Mouse (Mus musculus) liver, embryonic 11.5 days (tissue): Measurements from ENCODE around the gene Rps18. TPM values are rescaled to one million over a fixed set of nuclear protein-coding genes. Genes with fewer than 3 reads are reported as not detected.

Experiments used
- ATAC-seq: fragments of 200-750 bp; cut with Nextera tagmentation; replicated peaks from 2 replicates; pipeline ENCODE4 v1.8.0; 2017; ENCODE audit warnings: moderate number of reproducible peaks, mild to moderate bottlenecking, moderate TSS enrichment, moderate library complexity; ENCODE audit not compliant: low FRiP score
- DNase-seq: peaks from one replicate; pipeline ENCODE4 v3.0.0-alpha.2; 2017; ENCODE audit warnings: low spot score
- H3K27ac ChIP-seq: fragments of 300-500 bp; sonication (generic); 2 replicates; pipeline ENCODE4 v1.5.1; 2014; ENCODE audit warnings: mild to moderate bottlenecking, low read depth, low read length, control low read depth
- H3K27me3 ChIP-seq: fragments of 300-500 bp; sonication (generic); replicated peaks from 2 replicates; pipeline ENCODE4 v1.6.1; 2014; ENCODE audit warnings: low read length, mixed read lengths; ENCODE audit not compliant: control insufficient read depth, insufficient read depth
- H3K36me3 ChIP-seq: fragments of 300-500 bp; sonication (generic); 2 replicates; pipeline ENCODE4 v1.6.1; 2014; ENCODE audit warnings: mild to moderate bottlenecking, low read length, moderate library complexity, mixed read lengths; ENCODE audit not compliant: control insufficient read depth, insufficient read depth
- H3K4me1 ChIP-seq: fragments of 300-500 bp; sonication (generic); replicated peaks from 2 replicates; pipeline ENCODE4 v1.6.1; 2014; ENCODE audit warnings: low read length, mixed read lengths; ENCODE audit not compliant: control insufficient read depth, insufficient read depth
- H3K4me2 ChIP-seq: fragments of 300-500 bp; sonication (generic); 2 replicates; pipeline ENCODE4 v1.6.1; 2014; ENCODE audit warnings: mild to moderate bottlenecking, control low read depth, moderate library complexity
- H3K4me3 ChIP-seq: fragments of 300-500 bp; sonication (generic); 2 replicates; pipeline ENCODE4 v1.5.1; 2014; ENCODE audit warnings: low read depth, low read length, control low read depth
- H3K9ac ChIP-seq: fragments of 300-500 bp; sonication (generic); 2 replicates; pipeline ENCODE4 v1.6.1; 2014; ENCODE audit warnings: low read depth, low read length, control low read depth
- H3K9me3 ChIP-seq: fragments of 300-500 bp; sonication (generic); 2 replicates; pipeline ENCODE4 v1.6.1; 2016; ENCODE audit warnings: low read length, inconsistent platforms, mixed read lengths; ENCODE audit not compliant: control insufficient read depth
- WGBS: fragments of 180-500 bp; shearing (Covaris S2); extraction: QIAGEN DNeasy Blood & Tissue Kit; methylation state at CpG from one replicate; pipeline ENCODE4 v1.1.7; 2014; 5-methylcytosine and 5-hydroxymethylcytosine counted together
- polyA plus RNA-seq: library from polyadenylated mRNA; unstranded; fragments of >200 nt; fragmentation: Nextera tagmentation; extraction: Ambion mirVana; gene quantifications from 2 replicates; pipeline ENCODE4 v1.2.1, GENCODE M21; 2014

Rps18 gene
- polyA plus RNA-seq, 1 experiment from 2014 or later, result 2,343 TPM

DNA sequence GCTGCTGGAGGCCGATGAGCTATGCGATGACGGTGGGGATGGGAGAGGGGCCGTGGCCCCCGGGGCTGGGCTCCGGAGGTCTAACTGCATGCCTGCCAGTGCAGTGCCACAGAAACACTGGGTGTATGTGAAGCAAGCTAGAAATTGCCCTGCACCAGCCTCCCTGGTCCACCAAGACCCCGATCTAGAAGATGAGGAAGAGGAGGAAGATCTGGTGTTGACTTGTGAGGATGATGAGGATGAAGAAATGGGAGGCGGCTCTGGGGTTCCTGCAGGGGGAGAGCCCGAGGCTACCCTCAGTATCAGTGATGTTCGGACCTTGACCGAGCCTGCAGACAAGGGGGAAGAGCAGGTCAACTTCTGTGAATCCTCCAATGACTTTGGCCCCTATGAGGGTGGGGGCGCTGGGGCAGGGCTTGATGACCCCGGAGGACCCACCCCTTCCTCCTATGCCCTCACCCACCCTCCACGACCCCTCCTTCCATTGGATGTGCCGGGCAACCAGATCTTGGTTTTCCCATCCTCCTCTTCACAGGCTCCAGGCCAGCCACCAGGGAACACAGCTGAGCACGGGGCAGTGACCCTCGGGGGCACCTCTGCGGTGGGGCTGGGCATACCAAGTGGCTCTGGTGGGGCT is 38.0 kb downstream of the Rps18 start:
- ATAC-seq (no peak), DNase-seq (no peak)
- H3K4me2 ChIP-seq, result peak overlapping the region; percentile 100
- H3K27ac ChIP-seq, result peak overlapping the region; percentile 32; the same call in 1 of the 2 replicates
- peak overlapping the region; percentile 66 for H3K4me3 ChIP-seq
- peaks cover 32% of the 10 kb centered on the region for H3K4me1 ChIP-seq
- 0 out of 2 replicates have a peak, but pooled peaks cover 2% of the 10 kb centered on the region for H3K9me3 ChIP-seq
- H3K9ac ChIP-seq, result 0 out of 2 replicates have a peak overlapping the region, but pooled peaks have one; percentile 25
- peaks cover 32% of the 10 kb centered on the region for H3K36me3 ChIP-seq
- H3K27me3 ChIP-seq, result no peaks in the 10 kb centered on the region
- WGBS, result 80% methylated on average over 18 of the region's 18 CpGs

DNA sequence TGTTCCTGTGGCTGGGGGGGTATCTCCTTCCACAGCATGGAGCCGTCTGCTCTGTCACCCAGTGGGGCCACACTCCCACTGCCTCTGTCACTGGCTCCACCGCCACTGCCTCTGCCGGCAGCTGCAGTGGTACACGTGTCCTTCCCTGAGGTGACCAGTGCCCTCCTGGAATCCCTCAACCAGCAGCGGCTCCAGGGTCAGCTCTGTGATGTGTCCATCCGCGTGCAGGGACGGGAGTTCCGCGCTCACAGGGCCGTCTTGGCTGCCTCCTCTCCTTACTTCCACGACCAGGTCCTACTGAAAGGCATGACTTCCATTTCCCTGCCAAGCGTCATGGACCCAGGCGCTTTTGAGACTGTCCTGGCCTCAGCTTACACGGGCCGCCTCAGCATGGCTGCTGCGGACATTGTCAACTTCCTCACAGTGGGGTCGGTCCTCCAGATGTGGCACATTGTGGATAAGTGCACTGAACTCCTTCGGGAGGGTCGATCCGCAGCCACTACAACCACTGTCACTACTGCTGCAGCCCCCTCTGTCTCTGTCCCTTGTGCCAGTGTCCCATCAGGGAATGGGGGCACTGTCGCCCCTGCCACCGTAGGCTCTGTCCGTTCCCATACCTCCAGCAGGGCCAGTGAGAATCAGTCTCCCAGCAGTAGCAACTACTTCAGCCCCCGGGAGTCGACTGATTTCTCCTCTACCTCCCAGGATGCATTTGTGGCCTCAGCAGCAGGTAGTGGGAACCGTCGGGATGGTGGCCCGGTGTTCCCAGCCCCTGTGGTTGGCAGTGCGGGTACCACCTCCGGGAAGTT is 38.8 kb downstream of the Rps18 start:
- H3K27ac ChIP-seq, result peak overlapping the region; percentile 1

DNA sequence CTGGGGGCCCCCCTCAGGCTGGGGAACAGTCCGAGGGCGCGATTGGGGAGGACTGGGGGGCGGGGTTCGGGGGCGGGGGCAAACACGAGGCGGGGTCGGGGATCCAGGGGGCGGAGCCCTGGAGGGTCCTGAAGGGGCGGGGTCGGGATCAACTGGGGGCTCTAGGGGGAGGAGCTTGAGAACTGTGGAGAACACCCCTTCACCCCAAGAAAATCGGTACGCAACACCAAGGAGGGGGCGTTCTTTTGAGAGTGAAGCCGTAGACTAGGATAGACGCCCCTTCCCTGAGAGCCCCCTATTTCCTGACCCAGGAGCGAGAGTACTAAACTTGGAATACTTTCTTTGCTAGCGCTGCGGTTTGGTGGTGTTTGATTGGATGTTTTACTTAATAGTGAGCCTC is 39.5 kb downstream of the Rps18 start:
- peak overlapping the region; percentile 78 for H3K27ac ChIP-seq
- H3K9ac ChIP-seq, result peak overlapping the region; percentile 60
- H3K36me3 ChIP-seq, result peaks cover 46% of the 10 kb centered on the region
- DNase-seq (no peak), ATAC-seq (0 out of 2 replicates have a peak, but pooled peaks have one; percentile 3)
- peak overlapping the region; percentile 76 for H3K4me2 ChIP-seq
- 0 out of 2 replicates have a peak, but pooled peaks cover 2% of the 10 kb centered on the region for H3K9me3 ChIP-seq
- H3K4me3 ChIP-seq, result peak overlapping the region; percentile 66
- no peaks in the 10 kb centered on the region for H3K27me3 ChIP-seq
- WGBS, result 2% methylated on average over 18 of the region's 20 CpGs
- peaks cover 32% of the 10 kb centered on the region for H3K4me1 ChIP-seq

More for the DNA sequence above, 38.8 kb downstream of the Rps18 start:
- Histone ChIP-seq H3K36me3 (peaks cover 38% of the 10 kb centered on the region), H3K27me3 (no peaks in the 10 kb centered on the region), H3K9me3 (0 out of 2 replicates have a peak, but pooled peaks cover 2% of the 10 kb centered on the region), H3K4me2 (peak overlapping the region; percentile 76), H3K4me3 (peak overlapping the region; percentile 66), H3K4me1 (peaks cover 32% of the 10 kb centered on the region), H3K9ac (peak overlapping the region; percentile 60)
- ATAC-seq (no peak), DNase-seq (no peak)
- WGBS, result 82% methylated on average over 31 of the region's 31 CpGs

DNA sequence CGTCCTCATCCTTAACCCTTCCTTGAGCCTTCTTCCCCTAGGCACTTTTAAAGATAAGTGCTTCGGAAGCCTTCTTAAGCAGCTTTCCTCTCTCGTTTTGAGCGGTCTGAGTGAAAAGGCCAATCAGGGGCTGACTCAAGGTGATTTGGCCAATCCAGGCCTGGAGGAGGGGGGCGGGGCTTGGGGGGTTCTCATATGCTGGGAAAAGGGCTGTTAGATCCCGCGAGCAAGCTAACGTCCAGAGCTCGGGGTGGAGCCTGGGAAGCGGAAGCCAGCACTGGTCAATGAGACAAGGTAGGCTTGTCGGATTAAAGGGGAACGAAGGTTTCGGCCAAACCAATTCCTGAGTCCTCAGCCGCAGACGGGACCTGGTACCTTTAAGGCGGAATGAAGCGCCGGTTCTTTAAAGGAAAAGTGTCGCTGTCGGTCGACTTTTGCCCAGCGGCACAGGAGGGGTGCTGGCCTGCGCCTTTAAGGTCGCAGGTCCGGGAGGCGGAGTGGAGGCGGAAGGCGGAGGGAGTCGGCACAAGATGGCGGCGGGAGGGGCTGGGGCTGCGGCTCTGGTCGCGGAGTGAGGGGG is 40.0 kb downstream of the Rps18 start, which contains the start of the genes Tapbp and Zbtb22:
TSS of gene Tapbp (plus strand) at position 229 of the 580 bp plus-strand sequence.
TSS of gene Zbtb22 (plus strand) at position 234 of the 580 bp plus-strand sequence.
- peak; percentile 92 for DNase-seq
- 0 out of 2 replicates have a peak, but pooled peaks cover 2% of the 10 kb centered on the region for H3K9me3 ChIP-seq
- H3K4me1 ChIP-seq, result peaks cover 28% of the 10 kb centered on the region
- ATAC-seq, result peak; percentile 85
- H3K36me3 ChIP-seq, result peaks cover 50% of the 10 kb centered on the region
- peak within 1 kb of the TSS; percentile 66 for H3K4me3 ChIP-seq
- peak within 1 kb of the TSS; percentile 60 for H3K9ac ChIP-seq
- under 1% methylated on average over 34 of the region's 34 CpGs for WGBS
- H3K4me2 ChIP-seq, result peak within 1 kb of the TSS; percentile 76
- H3K27me3 ChIP-seq, result no peaks in the 10 kb centered on the region
- peak within 1 kb of the TSS; percentile 78 for H3K27ac ChIP-seq

DNA sequence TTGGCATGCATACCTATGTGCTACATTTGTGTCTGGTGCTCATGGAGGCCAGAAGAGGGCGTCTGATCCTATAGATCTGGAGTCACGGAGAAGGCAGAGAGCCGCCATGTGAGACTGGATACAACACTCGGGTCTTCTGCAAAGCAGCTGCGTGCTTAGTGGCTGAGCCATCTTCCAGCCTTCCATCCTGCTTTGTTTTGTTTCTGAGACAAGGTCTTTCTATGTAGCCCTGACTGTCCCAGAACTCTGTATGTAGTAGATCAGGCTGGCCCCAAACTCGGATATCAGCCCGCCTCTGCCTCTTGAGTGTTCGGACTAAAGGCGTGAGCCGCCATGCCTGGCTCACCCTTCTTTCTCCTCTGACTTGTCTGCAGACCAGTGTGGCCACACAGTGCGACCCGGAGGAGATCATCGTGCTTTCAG is 40.8 kb downstream of the Rps18 start:
- Histone ChIP-seq H3K27me3 (no peaks in the 10 kb centered on the region), H3K9me3 (0 out of 2 replicates have a peak, but pooled peaks cover 2% of the 10 kb centered on the region), H3K27ac (peak overlapping the region; percentile 30; the same call in 1 of the 2 replicates), H3K4me3 (peak overlapping the region; percentile 66), H3K36me3 (peaks cover 53% of the 10 kb centered on the region), H3K4me2 (peak overlapping the region; percentile 76), H3K4me1 (peaks cover 34% of the 10 kb centered on the region), H3K9ac (peak overlapping the region; percentile 31)
- ATAC-seq, result no peak
- no peak for DNase-seq
- 66% methylated on average over 13 of the region's 13 CpGs for WGBS

DNA sequence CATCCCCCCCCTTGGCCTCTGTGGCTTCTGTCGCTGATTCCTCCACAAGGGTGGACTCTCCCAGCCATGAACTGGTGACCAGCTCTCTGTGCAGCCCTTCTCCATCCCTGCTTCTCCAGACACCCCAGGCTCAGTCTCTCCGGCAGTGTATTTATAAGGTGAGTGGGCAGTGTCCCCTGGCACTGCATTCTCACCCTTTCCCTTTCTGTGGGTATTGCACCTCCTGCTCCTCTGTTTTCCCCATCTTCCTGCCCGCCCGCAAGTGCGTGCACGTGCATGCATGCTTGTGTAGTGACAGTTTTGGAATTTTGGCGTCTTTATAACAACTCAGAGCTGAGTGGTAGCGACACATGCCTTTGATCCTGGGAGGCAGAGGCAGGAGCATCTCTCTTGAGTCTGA is 41.9 kb downstream of the Rps18 start:
- 0 out of 2 replicates have a peak, but pooled peaks cover 2% of the 10 kb centered on the region for H3K9me3 ChIP-seq
- DNase-seq, result no peak
- H3K36me3 ChIP-seq, result peaks cover 53% of the 10 kb centered on the region
- peaks cover 30% of the 10 kb centered on the region for H3K4me1 ChIP-seq
- H3K27me3 ChIP-seq, result no peaks in the 10 kb centered on the region
- H3K4me2 ChIP-seq, result no peak overlapping the region; the same call in 1 of the 2 replicates
- WGBS, result 93% methylated on average over 8 of the region's 8 CpGs
- no peak for ATAC-seq
- H3K4me3 ChIP-seq, result no peak overlapping the region
- H3K9ac ChIP-seq, result no peak overlapping the region
- H3K27ac ChIP-seq, result 0 out of 2 replicates have a peak overlapping the region, but pooled peaks have one; percentile 13

DNA sequence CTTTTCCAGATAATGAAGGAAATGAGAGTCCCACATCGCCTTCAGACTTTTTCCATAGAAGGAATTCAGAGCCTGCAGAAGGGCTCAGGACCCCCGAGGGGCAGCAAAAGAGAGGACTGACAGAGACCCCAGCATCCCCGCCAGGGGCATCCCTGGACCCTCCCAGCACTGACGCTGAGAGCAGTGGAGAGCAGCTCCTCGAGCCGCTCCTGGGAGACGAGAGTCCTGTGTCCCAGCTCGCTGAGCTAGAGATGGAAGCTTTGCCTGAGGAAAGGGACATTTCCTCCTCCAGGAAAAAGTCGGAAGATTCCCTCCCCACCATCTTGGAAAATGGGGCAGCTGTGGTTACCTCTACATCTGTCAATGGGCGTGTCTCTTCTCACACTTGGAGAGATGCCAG is 42.5 kb downstream of the Rps18 start:
- 0 out of 2 replicates have a peak, but pooled peaks cover 2% of the 10 kb centered on the region for H3K9me3 ChIP-seq
- no peak overlapping the region for H3K9ac ChIP-seq
- peaks cover 51% of the 10 kb centered on the region for H3K36me3 ChIP-seq
- peaks cover 24% of the 10 kb centered on the region for H3K4me1 ChIP-seq
- no peak overlapping the region; the same call in 1 of the 2 replicates for H3K4me2 ChIP-seq
- 87% methylated on average over 10 of the region's 10 CpGs for WGBS
- H3K27ac ChIP-seq, result 0 out of 2 replicates have a peak overlapping the region, but pooled peaks have one; percentile 13
- no peaks in the 10 kb centered on the region for H3K27me3 ChIP-seq
- ATAC-seq, result no peak
- no peak overlapping the region for H3K4me3 ChIP-seq
- no peak for DNase-seq

DNA sequence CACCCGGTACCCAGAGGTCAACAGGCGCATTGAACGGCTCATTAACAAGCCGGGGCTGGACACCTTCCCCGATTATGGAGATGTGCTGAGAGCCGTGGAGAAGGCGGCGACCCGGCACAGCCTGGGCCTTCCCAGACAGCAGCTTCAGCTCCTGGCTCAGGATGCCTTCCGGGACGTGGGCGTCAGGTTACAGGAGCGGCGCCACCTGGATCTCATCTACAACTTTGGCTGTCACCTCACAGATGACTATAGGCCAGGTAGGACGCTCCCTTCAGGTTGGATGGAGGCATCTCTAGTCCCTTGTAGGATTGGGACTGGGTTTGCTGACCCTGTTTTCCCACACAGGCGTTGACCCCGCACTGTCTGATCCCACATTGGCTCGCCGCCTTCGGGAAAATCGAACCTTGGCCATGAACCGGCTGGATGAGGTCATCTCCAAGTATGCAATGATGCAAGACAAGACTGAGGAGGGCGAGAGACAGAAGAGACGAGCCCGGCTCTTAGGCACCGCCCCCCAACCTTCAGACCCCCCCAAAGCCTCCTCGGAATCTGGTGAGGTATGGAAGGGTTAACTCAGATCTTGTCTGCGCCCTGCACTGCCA is 43.9 kb downstream of the Rps18 start:
- Histone ChIP-seq H3K27me3 (no peaks in the 10 kb centered on the region), H3K4me3 (no peak overlapping the region), H3K4me1 (peaks cover 23% of the 10 kb centered on the region), H3K4me2 (no peak overlapping the region), H3K27ac (no peak overlapping the region), H3K36me3 (peaks cover 38% of the 10 kb centered on the region), H3K9me3 (no peaks in the 10 kb centered on the region), H3K9ac (no peak overlapping the region)
- 92% methylated on average over 28 of the region's 28 CpGs for WGBS
- ATAC-seq, result no peak
- DNase-seq, result no peak
